Mouse (Mus musculus) ES-E14 (cell line): ENCODE measurements around the gene Trim9.

ENCODE experiments used
- CHD2 ChIP-seq: IDR thresholded peaks from 2 replicates; pipeline ENCODE4 v1.6.1; 2014; ENCODE audit warnings: mild to moderate bottlenecking, low read depth, low read length, inconsistent platforms
- HCFC1 ChIP-seq: IDR thresholded peaks from 2 replicates; pipeline ENCODE4 v1.6.1; 2012; ENCODE audit warnings: low read length, inconsistent platforms, borderline replicate concordance; ENCODE audit not compliant: insufficient read depth
- ZNF384 ChIP-seq: IDR thresholded peaks from 2 replicates; pipeline ENCODE4 v1.6.1; 2012; ENCODE audit warnings: low read depth, low read length, inconsistent platforms

DNA sequence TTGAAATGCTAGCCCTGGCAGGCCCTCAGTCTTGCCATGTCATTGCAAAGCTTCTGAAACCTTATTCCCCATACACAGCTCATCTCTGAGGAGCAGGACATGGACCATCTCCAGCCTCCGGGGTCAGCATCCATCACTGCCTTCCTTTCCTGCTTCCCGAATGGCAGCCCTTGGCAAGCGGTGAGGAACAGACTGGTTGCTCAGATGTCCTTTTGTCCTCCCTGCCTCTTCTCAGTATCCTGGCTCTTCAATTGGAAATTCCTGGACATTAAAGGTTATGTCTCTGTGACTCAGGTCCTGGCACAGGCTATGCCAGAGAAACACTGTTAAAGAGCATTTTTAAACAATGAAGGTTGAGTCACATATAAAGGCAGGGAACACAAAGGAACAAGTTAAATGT is 43.8 kb upstream of the Trim9 start:
- TF ChIP-seq ZNF384 (no peak), HCFC1 (no peak), CHD2 (no peak)
